Mouse (Mus musculus) midbrain, postnatal 0 days (tissue): ENCODE measurements around the gene Celf5. TPM values are rescaled to one million over a fixed set of nuclear protein-coding genes. Genes with fewer than 3 reads are reported as not detected.
A peak's percentile ranks its signal among the peaks of the same experiment; 100 is the strongest.

ENCODE experiments used
- ATAC-seq: fragments of 200-750 bp; cut with Nextera tagmentation; 2 replicates; pipeline ENCODE4 v1.8.0; 2017; ENCODE audit warnings: moderate number of reproducible peaks, mild to moderate bottlenecking, moderate TSS enrichment, moderate library complexity; ENCODE audit not compliant: low FRiP score
- DNase-seq: peaks from one replicate; pipeline ENCODE4 v3.0.0-alpha.2; 2015; ENCODE audit warnings: low spot score
- H3K27ac ChIP-seq: fragments of 300-500 bp; sonication (generic); 2 replicates; pipeline ENCODE4 v1.5.1; 2014; ENCODE audit warnings: low read depth, mild to moderate bottlenecking, low read length, mixed read lengths
- H3K27me3 ChIP-seq: fragments of 300-500 bp; sonication (generic); 2 replicates; pipeline ENCODE4 v1.6.1; 2014; ENCODE audit warnings: low read length, control low read depth, mixed read lengths; ENCODE audit not compliant: insufficient read depth
- H3K36me3 ChIP-seq: fragments of 300-500 bp; sonication (generic); 2 replicates; pipeline ENCODE4 v1.6.1; 2014; ENCODE audit warnings: low read length, control low read depth, mixed read lengths; ENCODE audit not compliant: insufficient read depth
- H3K4me1 ChIP-seq: fragments of 300-500 bp; sonication (generic); 2 replicates; pipeline ENCODE4 v1.6.1; 2014; ENCODE audit warnings: mild to moderate bottlenecking, control low read depth, antibody characterized with exemption, low read length, mixed read lengths; ENCODE audit not compliant: insufficient read depth
- H3K4me2 ChIP-seq: fragments of 300-500 bp; sonication (generic); 2 replicates; pipeline ENCODE4 v1.6.1; 2014; ENCODE audit warnings: low read depth, mild to moderate bottlenecking, low read length, mixed read lengths; ENCODE audit not compliant: poor library complexity, severe bottlenecking
- H3K4me3 ChIP-seq: fragments of 300-500 bp; sonication (generic); 2 replicates; pipeline ENCODE4 v1.5.1; 2014; ENCODE audit warnings: low read depth, mild to moderate bottlenecking, low read length, moderate library complexity
- H3K9ac ChIP-seq: fragments of 300-500 bp; sonication (generic); replicated peaks from 2 replicates; pipeline ENCODE4 v1.6.1; 2014; ENCODE audit warnings: mild to moderate bottlenecking, low read length, moderate library complexity, mixed read lengths; ENCODE audit not compliant: poor library complexity, severe bottlenecking
- H3K9me3 ChIP-seq: fragments of 300-500 bp; sonication (generic); 2 replicates; pipeline ENCODE4 v1.6.1; 2016; ENCODE audit warnings: low read length, control low read depth
- CTCF ChIP-seq: IDR thresholded peaks from 2 replicates; pipeline ENCODE4 v1.5.1; 2016; ENCODE audit warnings: antibody characterized with exemption, mild to moderate bottlenecking
- WGBS: fragments of 180-500 bp; shearing (Covaris S2); extraction: QIAGEN DNeasy Blood & Tissue Kit; methylation state at CpG from one replicate; pipeline ENCODE4 v1.1.7; 2014; 5-methylcytosine and 5-hydroxymethylcytosine counted together
- polyA plus RNA-seq: library from polyadenylated mRNA; unstranded; fragments of >200 nt; fragmentation: Nextera tagmentation; extraction: Ambion mirVana; gene quantifications from 2 replicates; pipeline ENCODE4 v1.2.1, GENCODE M21; 2015
- total RNA-seq: library from RNA; depleted of rRNA; stranded (reverse); fragments of >200 nt; gene quantifications from 2 replicates; pipeline ENCODE4 v1.2.3, GENCODE M21; 2014

Gene Celf5
- total and polyA plus RNA-seq, 2 experiments from 2014 or later, result 74.0 to 142 TPM

DNA sequence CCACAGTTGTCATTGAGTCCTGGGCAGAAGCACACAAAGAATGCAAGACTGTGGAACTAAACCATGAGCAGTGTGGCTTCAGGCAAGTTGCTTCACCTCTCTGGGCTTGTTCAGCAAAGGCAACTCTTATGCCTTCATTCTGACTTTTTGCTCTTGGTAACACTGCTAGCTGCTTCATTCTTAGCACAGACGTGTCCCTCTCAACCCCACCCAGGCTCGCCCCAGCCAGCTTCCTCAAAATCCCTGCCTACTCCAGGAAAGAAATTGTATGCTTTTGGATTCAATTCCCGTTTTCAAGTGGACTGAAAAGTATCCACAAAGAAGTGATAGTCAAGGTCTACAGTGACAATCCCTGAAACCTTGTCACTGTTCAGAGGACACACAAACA, 37.5 kb upstream of the Celf5 start:
- no peak for ATAC-seq
- Histone ChIP-seq H3K4me1 (no peaks in the 10 kb centered on the region), H3K36me3 (no peaks in the 10 kb centered on the region), H3K27me3 (no peaks in the 10 kb centered on the region; the same call in 1 of the 2 replicates), H3K4me3 (no peak overlapping the region), H3K9me3 (no peaks in the 10 kb centered on the region), H3K27ac (no peak overlapping the region), H3K4me2 (no peak overlapping the region), H3K9ac (no peak overlapping the region)
- no peak for DNase-seq
- 72% methylated on average over 3 of the region's 3 CpGs for WGBS
- TF ChIP-seq CTCF, result no peak

DNA sequence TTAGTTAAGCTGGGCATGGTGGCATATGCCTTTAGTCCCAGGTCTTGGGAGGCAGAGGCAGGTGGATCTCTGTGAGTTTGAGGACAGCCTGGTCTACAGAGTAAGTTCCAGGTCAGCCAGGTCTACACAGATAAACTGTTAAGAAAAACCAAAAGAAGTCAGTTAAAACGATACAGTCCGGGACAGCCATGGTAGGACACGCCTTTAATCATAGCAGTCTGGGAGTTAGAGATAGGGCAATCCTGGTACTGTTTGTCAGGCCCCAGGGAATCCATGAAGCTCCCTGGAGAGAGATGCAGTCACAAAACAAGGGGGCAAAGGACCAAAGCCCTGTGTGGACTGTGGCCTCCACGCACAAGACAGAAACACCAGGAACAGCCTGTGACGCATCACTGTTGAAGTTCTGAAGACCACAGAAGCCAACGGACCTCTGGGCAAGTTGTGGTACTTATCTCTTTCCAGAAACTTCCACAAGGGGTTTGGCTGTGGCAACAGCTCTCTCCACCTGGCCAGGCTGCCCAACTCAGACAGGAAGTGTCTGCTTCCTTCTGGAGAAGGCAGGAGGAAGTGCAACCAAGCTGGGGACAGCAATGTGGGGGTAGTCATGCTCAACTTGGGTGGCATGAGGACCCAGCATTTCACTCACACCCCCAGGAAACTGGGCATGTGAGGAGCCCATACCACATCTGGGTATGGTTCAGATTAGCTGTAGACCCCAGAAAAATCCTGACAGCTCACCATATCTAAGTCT, 36.9 kb upstream of the Celf5 start:
- no peak for ATAC-seq
- no peak for DNase-seq
- H3K4me2 ChIP-seq, result no peak overlapping the region
- H3K36me3 ChIP-seq, result no peaks in the 10 kb centered on the region
- H3K27ac ChIP-seq, result no peak overlapping the region
- H3K9me3 ChIP-seq, result no peaks in the 10 kb centered on the region
- TF ChIP-seq CTCF, result no peak
- no peak overlapping the region for H3K9ac ChIP-seq
- no peak overlapping the region for H3K4me3 ChIP-seq
- no peaks in the 10 kb centered on the region; the same call in 1 of the 2 replicates for H3K27me3 ChIP-seq
- WGBS, result 87% methylated on average over 6 of the region's 6 CpGs
- H3K4me1 ChIP-seq, result no peaks in the 10 kb centered on the region

DNA sequence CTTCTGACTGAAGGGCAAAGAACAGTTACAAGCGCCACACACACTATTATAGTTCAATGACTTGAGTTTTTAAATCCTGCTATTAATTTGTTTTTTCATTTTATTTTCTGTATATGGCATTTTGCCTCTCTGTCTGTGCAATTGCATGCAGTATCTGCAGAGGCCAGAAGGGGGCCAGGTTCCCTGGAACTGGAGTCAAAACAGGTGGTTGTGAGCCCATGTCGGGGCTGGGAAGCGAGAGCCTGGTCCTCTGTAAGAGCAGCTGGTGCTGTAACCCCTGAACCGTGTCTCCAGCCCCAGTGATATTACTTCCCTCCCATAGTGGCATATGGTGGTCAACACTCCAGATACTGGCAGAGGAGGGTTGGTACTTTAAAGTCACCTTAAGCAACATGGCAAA, 36.0 kb upstream of the Celf5 start:
- Histone ChIP-seq H3K4me3 (no peak overlapping the region), H3K9ac (no peak overlapping the region), H3K4me1 (no peaks in the 10 kb centered on the region), H3K4me2 (no peak overlapping the region), H3K9me3 (no peaks in the 10 kb centered on the region), H3K27me3 (no peaks in the 10 kb centered on the region), H3K27ac (no peak overlapping the region), H3K36me3 (no peaks in the 10 kb centered on the region)
- 17% methylated on average over 4 of the region's 4 CpGs for WGBS
- DNase-seq (peak; percentile 61), ATAC-seq (no peak)
- peak; percentile 75 for TF ChIP-seq CTCF

DNA sequence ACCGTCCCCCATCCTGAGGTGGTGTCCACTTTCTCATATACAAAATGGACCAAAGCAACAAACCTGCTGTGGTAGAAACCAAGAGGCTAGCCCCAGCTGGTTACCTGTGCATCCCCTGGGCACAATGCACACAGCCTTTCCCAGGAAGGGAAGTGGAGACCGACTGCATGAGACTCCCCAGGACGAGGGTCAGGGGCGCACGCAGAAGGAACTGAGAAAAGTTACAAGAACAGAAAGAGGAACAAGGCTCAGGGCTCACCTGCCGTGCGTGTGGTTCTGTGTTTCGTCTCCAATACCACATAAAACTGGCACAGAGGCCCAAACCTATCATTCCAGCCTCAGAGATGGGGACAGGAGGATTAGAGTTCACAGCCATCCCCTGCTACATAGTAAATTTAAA, 34.7 kb upstream of the Celf5 start:
- Histone ChIP-seq H3K36me3 (no peaks in the 10 kb centered on the region), H3K9me3 (no peaks in the 10 kb centered on the region), H3K27ac (no peak overlapping the region), H3K4me2 (no peak overlapping the region), H3K9ac (no peak overlapping the region), H3K4me1 (no peaks in the 10 kb centered on the region), H3K4me3 (no peak overlapping the region), H3K27me3 (0 out of 2 replicates have a peak, but pooled peaks cover 3% of the 10 kb centered on the region)
- ATAC-seq (no peak), DNase-seq (no peak)
- no peak for TF ChIP-seq CTCF
- 74% methylated on average over 8 of the region's 8 CpGs for WGBS

DNA sequence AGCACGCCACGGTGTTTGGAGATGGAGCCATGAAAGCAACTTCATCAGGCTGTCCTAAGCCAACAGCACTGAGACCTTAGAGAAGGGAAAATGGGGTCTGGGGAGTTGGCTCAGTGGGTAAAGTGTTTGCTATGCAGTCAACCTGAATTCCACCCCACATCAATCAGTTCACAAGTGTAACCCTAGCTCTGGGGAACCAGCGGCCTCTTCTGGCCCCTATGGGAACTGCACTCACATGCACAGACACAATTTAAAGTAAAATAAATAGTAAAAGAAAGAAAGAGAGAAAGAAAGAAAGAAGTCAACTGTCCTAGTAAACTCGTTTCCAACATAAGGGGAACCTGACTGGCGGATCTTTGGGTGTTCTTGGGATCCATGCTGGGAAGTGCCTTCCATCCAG, 31.3 kb upstream of the Celf5 start:
- no peaks in the 10 kb centered on the region for H3K9me3 ChIP-seq
- 86% methylated on average over 5 of the region's 5 CpGs for WGBS
- ATAC-seq (no peak), DNase-seq (no peak)
- H3K4me2 ChIP-seq, result no peak overlapping the region
- H3K27me3 ChIP-seq, result peaks cover 3% of the 10 kb centered on the region; the same call in 1 of the 2 replicates
- H3K27ac ChIP-seq, result no peak overlapping the region
- TF ChIP-seq CTCF, result no peak; the same call in 1 of the 2 replicates
- no peak overlapping the region for H3K9ac ChIP-seq
- no peaks in the 10 kb centered on the region for H3K4me1 ChIP-seq
- H3K4me3 ChIP-seq, result no peak overlapping the region
- no peaks in the 10 kb centered on the region for H3K36me3 ChIP-seq

DNA sequence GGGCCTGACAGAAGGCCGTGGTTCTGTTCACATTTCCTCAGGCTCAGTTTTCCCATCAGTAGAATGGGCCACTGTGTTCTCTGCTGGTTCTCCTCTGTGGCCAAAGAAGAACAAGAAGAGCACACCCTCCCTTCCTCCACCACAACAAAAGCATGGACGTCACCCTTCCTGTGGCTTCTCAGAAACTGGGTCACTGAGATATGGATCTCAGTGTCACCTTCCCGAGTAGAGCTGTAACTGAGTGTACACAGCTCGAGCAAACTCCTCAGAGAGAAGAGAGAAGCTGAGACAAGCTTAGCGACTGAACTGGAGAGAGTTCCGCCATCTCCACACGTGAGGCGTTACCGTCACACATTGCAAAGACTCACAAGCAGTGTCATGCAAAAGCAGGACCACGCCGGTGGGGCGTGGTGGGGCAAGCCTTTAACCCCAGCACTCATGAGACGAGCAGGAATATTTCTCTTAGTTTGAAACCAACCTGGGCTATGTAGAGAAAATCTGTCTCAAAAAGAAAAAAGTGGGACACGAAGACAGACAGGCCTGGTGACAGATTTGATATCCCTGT, 27.8 kb upstream of the Celf5 start:
- Histone ChIP-seq H3K36me3 (no peaks in the 10 kb centered on the region), H3K9ac (no peak overlapping the region), H3K4me1 (no peaks in the 10 kb centered on the region), H3K27ac (no peak overlapping the region), H3K4me2 (no peak overlapping the region), H3K9me3 (no peaks in the 10 kb centered on the region), H3K27me3 (peaks cover 3% of the 10 kb centered on the region; the same call in 1 of the 2 replicates), H3K4me3 (no peak overlapping the region)
- DNase-seq (no peak), ATAC-seq (no peak)
- 80% methylated on average over 14 of the region's 14 CpGs for WGBS
- TF ChIP-seq CTCF, result no peak
